Mouse (Mus musculus) forebrain, embryonic 14.5 days (tissue): ENCODE measurements around the gene Sp4. TPM values are rescaled to one million over a fixed set of nuclear protein-coding genes. Genes with fewer than 3 reads are reported as not detected.

Source experiments
- ATAC-seq: fragments of 200-750 bp; cut with Nextera tagmentation; 2 replicates; pipeline ENCODE4 v1.8.0; 2017; ENCODE audit warnings: mild to moderate bottlenecking, moderate library complexity
- DNase-seq: peaks from one replicate; pipeline ENCODE4 v3.0.0-alpha.2; 2015; ENCODE audit warnings: low spot score
- H3K27ac ChIP-seq: fragments of 300-500 bp; sonication (generic); 2 replicates; pipeline ENCODE4 v1.5.1; 2014; ENCODE audit warnings: low read depth, mild to moderate bottlenecking, control low read depth, low read length, moderate library complexity
- H3K27me3 ChIP-seq: fragments of 300-500 bp; sonication (generic); replicated peaks from 2 replicates; pipeline ENCODE4 v1.6.1; 2014; ENCODE audit warnings: low read length, control low read depth, mixed read lengths; ENCODE audit not compliant: control insufficient read depth, insufficient read depth
- H3K36me3 ChIP-seq: fragments of 300-500 bp; sonication (generic); 2 replicates; pipeline ENCODE4 v1.6.1; 2014; ENCODE audit warnings: low read length, control low read depth; ENCODE audit not compliant: control insufficient read depth, insufficient read depth
- H3K4me1 ChIP-seq: fragments of 300-500 bp; sonication (generic); 2 replicates; pipeline ENCODE4 v1.6.1; 2014; ENCODE audit warnings: antibody characterized with exemption, low read length, control low read depth; ENCODE audit not compliant: control insufficient read depth, insufficient read depth
- H3K4me2 ChIP-seq: fragments of 300-500 bp; sonication (generic); 2 replicates; pipeline ENCODE4 v1.6.1; 2014; ENCODE audit warnings: mild to moderate bottlenecking, control low read depth, low read length
- H3K4me3 ChIP-seq: fragments of 300-500 bp; sonication (generic); 2 replicates; pipeline ENCODE4 v1.5.1; 2014; ENCODE audit warnings: low read depth, low read length, control low read depth
- H3K9ac ChIP-seq: fragments of 300-500 bp; sonication (generic); 2 replicates; pipeline ENCODE4 v1.6.1; 2014; ENCODE audit warnings: mild to moderate bottlenecking, low read length, control low read depth, moderate library complexity
- H3K9me3 ChIP-seq: fragments of 300-500 bp; sonication (generic); replicated peaks from 2 replicates; pipeline ENCODE4 v1.6.1; 2016; ENCODE audit warnings: low read length, control low read depth, mixed read lengths; ENCODE audit not compliant: control insufficient read depth
- WGBS: fragments of 180-500 bp; shearing (Covaris S2); extraction: QIAGEN DNeasy Blood & Tissue Kit; methylation state at CpG from one replicate; pipeline ENCODE4 v1.1.7; 2014; 5-methylcytosine and 5-hydroxymethylcytosine counted together
- polyA plus RNA-seq: library from polyadenylated mRNA; unstranded; fragments of >200 nt; fragmentation: Nextera tagmentation; extraction: Ambion mirVana; gene quantifications from 2 replicates; pipeline ENCODE4 v1.2.1, GENCODE M21; 2014

Sp4 gene
- 27.6 and 28.9 TPM in 2 replicates for polyA plus RNA-seq

DNA sequence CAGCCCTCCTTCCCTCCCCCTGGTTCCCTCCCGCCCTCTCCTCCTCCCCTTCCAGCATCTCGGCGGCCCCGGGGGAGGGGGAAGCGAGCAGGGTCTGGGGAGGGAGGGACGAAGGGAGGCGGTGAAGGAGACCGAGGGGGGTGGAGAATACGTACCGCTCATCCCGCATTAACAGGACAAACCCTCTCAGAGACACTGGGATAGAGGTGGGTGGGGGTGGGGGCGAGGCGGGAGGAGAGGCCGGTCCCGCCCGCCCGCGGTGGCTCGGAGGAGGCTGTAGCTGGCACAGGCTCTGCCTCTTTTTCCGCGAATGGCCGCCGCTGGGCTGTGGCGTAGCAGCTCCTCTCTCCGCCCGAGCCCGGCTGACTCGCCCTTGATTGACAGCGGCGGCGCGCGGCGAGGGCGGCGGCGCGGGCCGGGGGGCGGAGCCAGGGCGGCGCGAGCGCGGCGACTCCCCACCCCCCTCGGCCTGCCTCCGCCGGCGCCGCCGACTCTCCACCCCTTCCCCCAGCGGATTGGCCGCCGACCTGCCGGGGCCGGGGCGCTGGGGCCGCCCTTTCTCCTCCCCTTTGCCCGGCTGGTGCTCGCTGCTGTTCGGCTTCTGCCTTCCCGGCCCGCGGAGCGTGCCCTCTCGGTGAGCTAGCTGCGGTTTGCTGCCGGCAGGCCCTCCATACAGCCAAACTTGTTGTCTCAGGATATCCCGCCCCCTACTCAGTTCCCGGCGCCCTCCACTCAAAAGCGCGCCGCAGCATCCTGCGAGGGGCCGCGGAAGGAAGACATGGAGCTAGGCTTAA is at the start of gene Sp4:
Gene Sp4 (minus strand): TSS at position 369 of the 794 bp plus-strand sequence.
- WGBS = 0% methylated on average over 35 of the region's 78 CpGs
- H3K36me3 ChIP-seq = 0 out of 2 replicates have a peak, but pooled peaks cover 6% of the 10 kb centered on the region
- peak; percentile 96 for DNase-seq

DNA sequence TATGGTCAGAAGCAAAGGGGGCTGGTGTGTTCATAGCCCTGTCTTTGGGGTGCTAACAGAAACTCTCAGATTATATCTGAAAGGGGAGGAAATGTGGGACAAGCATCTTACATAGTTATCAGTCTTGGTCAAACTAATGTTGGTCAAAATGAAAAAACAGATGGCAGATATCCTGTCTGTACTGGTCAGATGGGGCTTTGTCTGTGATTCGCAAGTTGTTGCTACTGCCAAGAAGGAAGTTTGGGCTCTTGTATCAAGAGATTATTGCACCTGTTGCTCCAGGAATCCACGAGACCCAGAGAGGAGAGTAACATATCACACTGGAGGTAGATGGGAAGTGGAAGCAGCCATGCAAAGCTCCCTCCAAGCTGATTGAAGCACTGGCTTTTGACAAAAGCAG is 37.9 kb upstream of the Sp4 start:
- no peaks in the 10 kb centered on the region for H3K36me3 ChIP-seq
- no peaks in the 10 kb centered on the region for H3K9me3 ChIP-seq
- no peak overlapping the region for H3K9ac ChIP-seq
- WGBS = 84% methylated on average over 2 of the region's 2 CpGs
- ATAC-seq = no peak
- no peak for DNase-seq
- no peak overlapping the region for H3K4me3 ChIP-seq
- H3K4me2 ChIP-seq = no peak overlapping the region
- H3K4me1 ChIP-seq = no peaks in the 10 kb centered on the region
- no peaks in the 10 kb centered on the region for H3K27me3 ChIP-seq
- H3K27ac ChIP-seq = no peak overlapping the region

More for the DNA sequence above, at the start of gene Sp4:
- H3K4me1 ChIP-seq = peaks cover 24% of the 10 kb centered on the region
- H3K4me2 ChIP-seq = peak within 1 kb of the TSS; percentile 61
- H3K27ac ChIP-seq = peak within 1 kb of the TSS; percentile 95
- H3K4me3 ChIP-seq = peak within 1 kb of the TSS; percentile 87
- H3K9me3 ChIP-seq = no peaks in the 10 kb centered on the region
- peak within 1 kb of the TSS; percentile 68 for H3K9ac ChIP-seq
- no peaks in the 10 kb centered on the region for H3K27me3 ChIP-seq
- peak; percentile 91 for ATAC-seq

DNA sequence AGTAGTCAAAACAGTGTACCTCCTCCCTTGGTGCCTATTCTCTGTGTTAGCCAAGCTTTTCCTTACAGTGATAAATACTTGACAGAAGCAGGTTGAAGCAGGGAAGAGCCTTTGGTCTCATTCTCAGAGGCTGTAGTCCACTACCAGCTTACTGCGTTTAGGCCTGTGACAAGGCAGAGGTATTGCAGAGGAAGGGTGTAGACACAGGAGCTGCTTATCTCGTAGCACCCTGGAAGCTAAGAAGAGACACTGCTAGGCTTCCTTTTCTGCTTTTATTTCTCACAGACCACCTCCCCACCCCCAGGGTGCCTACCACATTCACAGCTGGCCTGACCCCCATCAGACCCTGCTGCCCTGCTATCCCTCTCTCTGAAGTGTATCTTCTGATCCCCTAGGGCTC is 37.0 kb upstream of the Sp4 start:
- H3K4me3 ChIP-seq = no peak overlapping the region
- ATAC-seq (no peak), DNase-seq (no peak)
- H3K4me2 ChIP-seq = no peak overlapping the region
- H3K9ac ChIP-seq = no peak overlapping the region
- WGBS = 88% methylated on average over 2 of the region's 2 CpGs
- no peaks in the 10 kb centered on the region for H3K36me3 ChIP-seq
- H3K9me3 ChIP-seq = no peaks in the 10 kb centered on the region
- H3K4me1 ChIP-seq = no peaks in the 10 kb centered on the region
- no peaks in the 10 kb centered on the region for H3K27me3 ChIP-seq
- no peak overlapping the region for H3K27ac ChIP-seq

DNA sequence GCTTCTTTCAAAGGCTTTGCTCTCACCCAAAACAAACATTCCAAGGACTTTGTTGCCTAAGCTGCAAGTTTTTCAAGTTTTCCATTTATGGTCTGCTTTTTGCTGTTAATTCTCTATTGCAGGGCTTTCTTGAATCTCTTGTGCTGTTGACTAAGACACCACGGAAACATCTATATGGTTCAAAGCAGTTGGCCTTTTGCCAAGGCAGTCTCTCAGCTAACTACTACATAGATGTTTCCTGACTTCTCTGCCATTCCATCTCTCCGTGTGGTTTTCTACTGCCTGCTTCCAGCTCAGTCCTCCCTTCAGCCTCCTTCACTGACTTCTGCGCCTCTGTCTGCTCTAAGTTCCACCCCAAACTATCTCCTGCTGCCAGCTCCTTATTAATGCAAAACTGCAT is 36.1 kb upstream of the Sp4 start:
- peak; percentile 0 for DNase-seq
- no peak overlapping the region for H3K4me3 ChIP-seq
- WGBS = 80% methylated on average over 3 of the region's 3 CpGs
- no peaks in the 10 kb centered on the region for H3K4me1 ChIP-seq
- ATAC-seq = no peak
- H3K36me3 ChIP-seq = no peaks in the 10 kb centered on the region
- no peak overlapping the region for H3K4me2 ChIP-seq
- H3K27me3 ChIP-seq = no peaks in the 10 kb centered on the region
- no peak overlapping the region for H3K9ac ChIP-seq
- no peaks in the 10 kb centered on the region for H3K9me3 ChIP-seq
- H3K27ac ChIP-seq = no peak overlapping the region

DNA sequence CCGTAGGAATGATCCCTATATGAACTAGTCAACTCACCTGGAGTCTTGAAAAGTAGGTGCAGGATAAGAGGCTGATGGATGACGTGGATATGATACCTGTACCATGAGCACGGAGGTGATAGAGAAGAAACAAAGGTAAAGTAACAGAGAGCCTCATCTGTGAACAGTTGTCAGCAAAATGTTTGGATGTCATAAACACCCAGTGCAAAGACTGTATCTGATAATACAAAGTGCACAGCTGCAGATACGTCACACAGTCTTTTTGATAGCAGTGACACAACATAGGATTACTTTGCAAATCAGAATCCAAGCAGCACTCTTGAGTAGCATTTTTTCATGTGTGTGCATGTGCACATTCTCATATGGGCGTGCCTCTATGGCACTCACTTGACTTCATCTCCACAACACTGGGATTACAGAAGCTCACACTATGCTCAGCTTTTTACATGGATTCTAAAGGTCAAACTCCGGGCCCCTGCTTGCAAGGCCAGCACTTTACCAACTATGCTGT is 27.6 kb upstream of the Sp4 start:
- no peak overlapping the region for H3K4me3 ChIP-seq
- H3K36me3 ChIP-seq = no peaks in the 10 kb centered on the region
- DNase-seq (no peak), ATAC-seq (no peak)
- H3K4me1 ChIP-seq = no peaks in the 10 kb centered on the region
- 90% methylated on average over 6 of the region's 6 CpGs for WGBS
- H3K9me3 ChIP-seq = no peaks in the 10 kb centered on the region
- H3K27me3 ChIP-seq = no peaks in the 10 kb centered on the region
- H3K27ac ChIP-seq = no peak overlapping the region
- no peak overlapping the region for H3K4me2 ChIP-seq
- no peak overlapping the region for H3K9ac ChIP-seq

DNA sequence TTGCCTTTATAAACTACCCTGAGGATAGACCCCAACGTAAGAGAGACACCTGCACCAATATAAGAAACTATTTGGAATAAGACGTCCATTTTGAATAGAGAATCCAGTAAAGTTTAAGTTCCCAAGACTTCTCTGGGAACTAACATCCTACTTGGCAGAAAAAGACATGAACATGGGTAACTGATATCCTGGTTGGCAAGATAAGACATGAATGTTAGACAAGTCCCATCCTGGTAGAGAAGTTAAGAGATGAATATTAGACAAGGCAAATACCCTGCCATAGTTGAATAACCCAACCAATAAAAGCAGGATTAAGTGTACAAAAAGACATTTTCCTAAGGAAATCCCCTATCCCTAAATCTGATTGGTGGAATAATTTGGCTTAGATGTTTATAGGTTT is 26.3 kb upstream of the Sp4 start:
- H3K4me3 ChIP-seq = no peak overlapping the region
- no peak overlapping the region for H3K4me2 ChIP-seq
- no peak for DNase-seq
- no peaks in the 10 kb centered on the region for H3K9me3 ChIP-seq
- no peaks in the 10 kb centered on the region for H3K27me3 ChIP-seq
- H3K9ac ChIP-seq = no peak overlapping the region
- no peaks in the 10 kb centered on the region for H3K4me1 ChIP-seq
- 95% methylated on average over 2 of the region's 2 CpGs for WGBS
- H3K36me3 ChIP-seq = no peaks in the 10 kb centered on the region
- no peak overlapping the region for H3K27ac ChIP-seq
- ATAC-seq = no peak

DNA sequence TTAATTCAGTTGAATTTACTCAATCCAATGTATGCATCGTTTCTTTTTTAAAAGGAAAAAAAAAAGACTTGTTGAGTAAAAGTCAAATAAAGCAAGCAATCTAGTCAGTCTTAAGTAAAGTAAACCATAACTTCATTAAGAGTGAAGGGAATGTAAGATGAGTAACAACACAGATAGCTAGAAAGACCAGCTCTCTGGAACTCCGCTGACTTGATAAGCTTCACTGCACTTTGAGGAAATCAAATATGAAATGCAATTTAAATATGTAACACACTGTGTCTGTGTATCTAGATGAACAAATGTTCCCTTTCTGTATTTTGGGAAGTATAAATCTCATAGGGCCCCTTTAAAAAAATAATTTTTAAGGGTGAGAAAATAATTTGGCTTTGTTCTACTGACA is 24.9 kb upstream of the Sp4 start:
- Histone ChIP-seq H3K36me3 (no peaks in the 10 kb centered on the region), H3K4me1 (no peaks in the 10 kb centered on the region), H3K9me3 (no peaks in the 10 kb centered on the region), H3K4me2 (no peak overlapping the region), H3K27ac (no peak overlapping the region), H3K27me3 (no peaks in the 10 kb centered on the region), H3K9ac (no peak overlapping the region), H3K4me3 (no peak overlapping the region)
- WGBS = 96% methylated on average over 2 of the region's 2 CpGs
- ATAC-seq = no peak
- no peak for DNase-seq

DNA sequence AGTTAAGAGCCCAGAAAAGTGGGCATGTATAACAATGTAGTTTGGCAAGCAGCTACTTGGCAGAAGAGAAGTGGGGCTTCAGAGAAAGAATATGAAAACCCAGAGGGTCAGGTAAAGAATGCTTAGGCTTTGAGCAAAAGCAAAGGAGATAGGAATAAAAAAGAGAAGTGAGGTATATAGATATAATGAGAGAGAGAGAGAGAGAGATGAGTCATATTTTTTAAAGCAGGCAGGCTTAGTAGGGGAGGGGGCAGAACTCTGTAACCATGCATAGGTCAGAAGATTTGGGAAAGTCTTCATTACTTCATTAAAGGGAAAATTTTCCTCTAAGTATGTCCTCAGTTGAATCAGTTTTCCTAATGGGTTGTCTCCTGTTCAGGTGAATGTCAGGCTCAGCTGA is 18.8 kb upstream of the Sp4 start:
- H3K4me3 ChIP-seq = no peak overlapping the region
- ATAC-seq = no peak
- H3K27ac ChIP-seq = no peak overlapping the region
- DNase-seq = no peak
- H3K9me3 ChIP-seq = no peaks in the 10 kb centered on the region
- no peaks in the 10 kb centered on the region for H3K36me3 ChIP-seq
- no peak overlapping the region for H3K9ac ChIP-seq
- H3K4me2 ChIP-seq = no peak overlapping the region
- no peaks in the 10 kb centered on the region for H3K4me1 ChIP-seq
- H3K27me3 ChIP-seq = no peaks in the 10 kb centered on the region

DNA sequence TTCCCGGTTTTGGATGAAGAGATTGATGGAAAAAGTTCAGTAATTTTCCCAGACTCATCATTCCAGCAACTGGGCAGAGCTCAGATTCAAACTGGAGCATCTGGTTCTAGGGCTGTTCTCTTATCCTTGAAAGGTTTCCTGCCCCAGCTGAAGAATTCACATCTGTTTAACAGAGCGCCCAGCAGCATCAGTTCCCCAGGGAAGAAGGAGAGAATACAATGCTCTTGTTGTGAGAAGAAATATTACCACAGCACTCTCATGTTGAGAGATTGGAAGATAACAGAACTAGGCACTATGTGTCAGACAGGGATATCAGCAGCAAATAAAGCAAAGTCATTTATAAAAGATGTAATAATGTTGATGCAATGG is 13.2 kb upstream of the Sp4 start:
- no peak overlapping the region for H3K27ac ChIP-seq
- 91% methylated on average over 2 of the region's 2 CpGs for WGBS
- H3K36me3 ChIP-seq = no peaks in the 10 kb centered on the region
- H3K4me2 ChIP-seq = no peak overlapping the region
- no peaks in the 10 kb centered on the region for H3K27me3 ChIP-seq
- no peak for ATAC-seq
- H3K9me3 ChIP-seq = no peaks in the 10 kb centered on the region
- H3K4me1 ChIP-seq = no peaks in the 10 kb centered on the region
- no peak overlapping the region for H3K4me3 ChIP-seq
- no peak overlapping the region for H3K9ac ChIP-seq
- no peak for DNase-seq
